9 mouse cellular contexts compared by ENCODE assay signal in the genomic region with DNA sequence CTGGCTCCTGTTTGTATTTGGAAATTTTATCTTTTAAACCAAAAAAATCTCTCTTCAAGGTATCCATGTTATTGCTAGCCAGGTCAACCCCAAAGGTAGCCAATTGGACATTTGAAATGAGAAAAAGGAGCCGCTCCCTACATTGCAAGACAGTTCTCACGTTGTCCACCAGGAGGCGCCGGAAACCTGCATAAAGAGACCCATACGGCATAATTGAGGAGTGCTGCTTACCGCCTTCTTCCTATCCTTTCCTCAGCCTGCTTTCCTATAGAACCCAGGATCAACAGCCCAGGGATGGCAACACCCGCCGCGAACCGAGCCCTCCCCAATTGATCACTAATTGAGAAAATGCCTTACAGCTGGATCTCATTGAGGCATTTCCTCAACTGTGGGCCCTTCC. TPM values are rescaled to one million over a fixed set of nuclear protein-coding genes. Genes with fewer than 3 reads are reported as not detected.
A peak's percentile ranks its signal among the peaks of the same experiment; 100 is the strongest.
DNase-seq lines count a peak whose midpoint lies in the region; ATAC-seq and TF ChIP-seq lines count a peak whose summit lies in the region.
"Had no signal": no experiment of that assay in that cellular context is flagged by ENCODE, and none has a peak within 500 bp of the region (broad histone marks: within the 10 kb centered on the region; RNA-seq: fewer than 3 reads in every experiment).

No protein-coding gene starts in this region.

- no peaks in the 10 kb centered on the region for H3K9me3 ChIP-seq in ES-Bruce4 (replicated peaks; ENCODE audit: control insufficient read depth, insufficient read depth, low read length, poor library complexity, severe bottlenecking)
- no peaks in the 10 kb centered on the region for H3K9me3 ChIP-seq in embryonic facial prominence, embryonic 10.5 days
- H3K9me3 ChIP-seq in liver, embryonic 14.5 days (ENCODE audit: control insufficient read depth, low read length): no peaks in the 10 kb centered on the region
- H3K9me3 ChIP-seq: lung, embryonic 15.5 days had no signal

- no peak overlapping the region for H3K9ac ChIP-seq in ES-Bruce4 (ENCODE audit: low read depth, poor library complexity, severe bottlenecking)
- H3K9ac ChIP-seq in liver, embryonic 14.5 days (replicated peaks): no peak overlapping the region
- H3K9ac ChIP-seq: lung, embryonic 15.5 days had no signal

- TF ChIP-seq CTCF in ES-Bruce4 (IDR thresholded peaks at IDR 0.05; ENCODE audit: low read depth, low read length): peak; percentile 79
- peak; percentile 91 for TF ChIP-seq CTCF in liver, embryonic 14.5 days (IDR thresholded peaks at IDR 0.05; ENCODE audit: low read depth)

- WGBS in embryonic facial prominence, embryonic 10.5 days: under 1% methylated on average over 10 of the region's 10 CpGs
- under 1% methylated on average over 10 of the region's 10 CpGs for WGBS in liver, embryonic 14.5 days (ENCODE audit: insufficient replicate concordance)

- no peaks in the 10 kb centered on the region for H3K36me3 ChIP-seq in ES-Bruce4 (ENCODE audit: control insufficient read depth, insufficient read depth, low read length, poor library complexity, severe bottlenecking)
- no peaks in the 10 kb centered on the region for H3K36me3 ChIP-seq in embryonic facial prominence, embryonic 10.5 days (replicated peaks)
- H3K36me3 ChIP-seq in liver, embryonic 14.5 days (replicated peaks; ENCODE audit: control insufficient read depth, insufficient read depth, low read depth): no peaks in the 10 kb centered on the region
- H3K36me3 ChIP-seq: lung, embryonic 15.5 days had no signal

- peak; percentile 31; the same call in 1 of the 2 replicates for ATAC-seq in granulocyte monocyte progenitor cell, adult 5-6 weeks (replicated peaks; ENCODE audit: poor library complexity, severe bottlenecking)
- no peak for ATAC-seq in liver, embryonic 14.5 days (ENCODE audit: insufficient read depth)

- H3K27me3 ChIP-seq in ES-Bruce4 (ENCODE audit: control insufficient read depth, insufficient read depth, low read length, poor library complexity, severe bottlenecking): no peaks in the 10 kb centered on the region
- 0 out of 2 replicates have a peak, but pooled peaks cover 7% of the 10 kb centered on the region for H3K27me3 ChIP-seq in embryonic facial prominence, embryonic 10.5 days (replicated peaks; ENCODE audit: low read depth, poor library complexity, severe bottlenecking)
- H3K27me3 ChIP-seq in liver, embryonic 14.5 days (ENCODE audit: control insufficient read depth, insufficient read depth, low read length): no peaks in the 10 kb centered on the region
- H3K27me3 ChIP-seq: lung, embryonic 15.5 days had no signal

- no peaks in the 10 kb centered on the region for H3K4me1 ChIP-seq in ES-Bruce4 (ENCODE audit: control insufficient read depth, insufficient read depth, low read length)
- peaks cover 21% of the 10 kb centered on the region for H3K4me1 ChIP-seq in embryonic facial prominence, embryonic 10.5 days
- peaks cover 2 to 7% of the 10 kb centered on the region in 2 experiments; a peak in 3 of 4 replicates for H3K4me1 ChIP-seq in liver, embryonic 14.5 days (replicated peaks; ENCODE audit: control insufficient read depth in 2 of 2, insufficient read depth in 2 of 2, low read length in 1 of 2)

- H3K4me2 ChIP-seq in liver, embryonic 14.5 days (ENCODE audit: low read depth): no peak overlapping the region
- H3K4me2 ChIP-seq: lung, embryonic 15.5 days had no signal

- TF ChIP-seq EP300 in ES-Bruce4 (IDR thresholded peaks at IDR 0.05; ENCODE audit: insufficient read depth, low read depth, low read length): no peak
- no peak for TF ChIP-seq EP300 in liver, embryonic 14.5 days (IDR thresholded peaks at IDR 0.05; ENCODE audit: low read depth)

- DNase-seq in adrenal gland, postnatal 36 days: peak; percentile 83
- peak; percentile 88 for DNase-seq in embryonic facial prominence, embryonic 10.5 days (ENCODE audit: low spot score)
- DNase-seq in kidney, postnatal 10 days: peak; percentile 89
- DNase-seq in liver, embryonic 14.5 days (ENCODE audit: low read depth in 3 of 3, low spot score in 3 of 3): peak; percentile 50 to 62 (median 57)
- DNase-seq in retina, postnatal 1 day: peak; percentile 85
- peak; percentile 88 for DNase-seq in thymus, postnatal 4 days

- TF ChIP-seq POLR2A in ES-Bruce4 (IDR thresholded peaks at IDR 0.05; ENCODE audit: insufficient read depth, low read length): no peak

- no peak overlapping the region for H3K4me3 ChIP-seq in ES-Bruce4 (ENCODE audit: low read depth, low read length)
- H3K4me3 ChIP-seq in embryonic facial prominence, embryonic 10.5 days: no peak overlapping the region
- no peak overlapping the region for H3K4me3 ChIP-seq in liver, embryonic 14.5 days (ENCODE audit: insufficient read depth in 1 of 2, low read depth in 2 of 2, low read length in 2 of 2)
- H3K4me3 ChIP-seq: lung, embryonic 15.5 days had no signal

- H3K27ac ChIP-seq in ES-Bruce4 (ENCODE audit: insufficient read depth, low read length): no peak overlapping the region
- no peak overlapping the region for H3K27ac ChIP-seq in embryonic facial prominence, embryonic 10.5 days (replicated peaks)
- no peak overlapping the region for H3K27ac ChIP-seq in liver, embryonic 14.5 days
- H3K27ac ChIP-seq: lung, embryonic 15.5 days had no signal

RNA-seq across cellular contexts. Expression of gene Krt8, which starts 16.2 kb away (rescaled TPM):
- polyA plus RNA-seq in ES-Bruce4 (2011; ENCODE audit: insufficient read depth, insufficient read length, low read depth, missing spikeins): 306 and 318 TPM in 2 replicates
- total RNA-seq in adrenal gland, postnatal 36 days (2021): 1 to 10 TPM in 1 of 2 experiments, under 1 TPM in 1; 0.46 to 1.9 TPM
- polyA plus RNA-seq in embryonic facial prominence, embryonic 10.5 days (2016; fragmentation: Nextera tagmentation; extraction: Ambion mirVana): 86.3 and 91.9 TPM in 2 replicates
- total RNA-seq in granulocyte monocyte progenitor cell, adult 5-6 weeks (2014; fragmentation: Nextera tagmentation): 0.30 TPM in 1 of 2 replicates, not detected in the other
- 0.31 and 0.60 TPM in 2 replicates for total RNA-seq in granulocyte monocyte progenitor cell, adult 5-6 weeks (2017)
- polyA plus RNA-seq in liver, embryonic 14.5 days (2012; rRNA removed): 37.8 and 40.5 TPM in 2 replicates
- polyA plus RNA-seq in liver, embryonic 14.5 days (2014; fragmentation: Nextera tagmentation; extraction: Ambion mirVana): 98.1 and 102 TPM in 2 replicates

RNA-seq across cellular contexts. Expression of gene Krt78, which starts 34.0 kb away (rescaled TPM):
- polyA plus RNA-seq in ES-Bruce4 (2011; ENCODE audit: insufficient read depth, insufficient read length, low read depth, missing spikeins): not detected in 2 replicates
- total RNA-seq in adrenal gland, postnatal 36 days (2021): not detected
- polyA plus RNA-seq in embryonic facial prominence, embryonic 10.5 days (2016; fragmentation: Nextera tagmentation; extraction: Ambion mirVana): not detected in 2 replicates
- not detected in 2 replicates for total RNA-seq in granulocyte monocyte progenitor cell, adult 5-6 weeks (2014; fragmentation: Nextera tagmentation)
- total RNA-seq in granulocyte monocyte progenitor cell, adult 5-6 weeks (2017): not detected in 2 replicates
- polyA plus RNA-seq in liver, embryonic 14.5 days (2012; rRNA removed): not detected in 2 replicates
- not detected in 2 replicates for polyA plus RNA-seq in liver, embryonic 14.5 days (2014; fragmentation: Nextera tagmentation; extraction: Ambion mirVana)

RNA-seq across cellular contexts. Expression of gene Krt18, which starts 39.9 kb away (rescaled TPM):
- 334 and 349 TPM in 2 replicates for polyA plus RNA-seq in ES-Bruce4 (2011; ENCODE audit: insufficient read depth, insufficient read length, low read depth, missing spikeins)
- 1 to 10 TPM in 1 of 2 experiments, under 1 TPM in 1; 0.76 to 3.3 TPM for total RNA-seq in adrenal gland, postnatal 36 days (2021)
- 95.2 and 101 TPM in 2 replicates for polyA plus RNA-seq in embryonic facial prominence, embryonic 10.5 days (2016; fragmentation: Nextera tagmentation; extraction: Ambion mirVana)
- total RNA-seq in granulocyte monocyte progenitor cell, adult 5-6 weeks (2014; fragmentation: Nextera tagmentation): 11.4 and 20.2 TPM in 2 replicates
- 12.4 and 24.9 TPM in 2 replicates for total RNA-seq in granulocyte monocyte progenitor cell, adult 5-6 weeks (2017)
- polyA plus RNA-seq in liver, embryonic 14.5 days (2012; rRNA removed): 25.8 and 31.5 TPM in 2 replicates
- 86.9 and 87.6 TPM in 2 replicates for polyA plus RNA-seq in liver, embryonic 14.5 days (2014; fragmentation: Nextera tagmentation; extraction: Ambion mirVana)

RNA-seq across cellular contexts. Expression of gene Krt79, which starts 48.0 kb away (rescaled TPM):
- not detected in 2 replicates for polyA plus RNA-seq in ES-Bruce4 (2011; ENCODE audit: insufficient read depth, insufficient read length, low read depth, missing spikeins)
- total RNA-seq in adrenal gland, postnatal 36 days (2021): 1 to 10 TPM in 1 of 2 experiments, under 1 TPM in 1; 0.99 to 1.5 TPM
- 0.20 and 0.49 TPM in 2 replicates for polyA plus RNA-seq in embryonic facial prominence, embryonic 10.5 days (2016; fragmentation: Nextera tagmentation; extraction: Ambion mirVana)
- not detected in 2 replicates for total RNA-seq in granulocyte monocyte progenitor cell, adult 5-6 weeks (2014; fragmentation: Nextera tagmentation)
- not detected in 2 replicates for total RNA-seq in granulocyte monocyte progenitor cell, adult 5-6 weeks (2017)
- not detected in 2 replicates for polyA plus RNA-seq in liver, embryonic 14.5 days (2012; rRNA removed)
- not detected in 2 replicates for polyA plus RNA-seq in liver, embryonic 14.5 days (2014; fragmentation: Nextera tagmentation; extraction: Ambion mirVana)
